Mouse (Mus musculus) CD4-positive, CD25-positive, alpha-beta regulatory T cell, adult 4 months (primary cell): ENCODE results near the gene Raph1. TPM values are rescaled to one million over a fixed set of nuclear protein-coding genes. Genes with fewer than 3 reads are reported as not detected.
A peak's percentile ranks its signal among the peaks of the same experiment; 100 is the strongest.

ENCODE experiments used
- ATAC-seq: one replicate; pipeline ENCODE4 v1.8.0; 2017
- polyA plus RNA-seq, 2 experiments: library from polyadenylated mRNA; unstranded; fragments of 100-300 nt; shearing (Covaris generic); gene quantifications; one replicate each; pipeline ENCODE4 v1.2.1; 2017

The Raph1 gene
- polyA plus RNA-seq: 1 to 10 TPM; 3.5 to 4.2 TPM

GRCm38 (mm10) chr1:60566631-60567311 lies at the start of gene Raph1:
Raph1 (minus strand) TSS chr1:60567104.
- peak; percentile 59 for ATAC-seq

- no peak for ATAC-seq
These were observed 48.8 kb upstream of the Raph1 start for GRCm38 (mm10) chr1:60615703-60616102.

- no peak for ATAC-seq
These were observed 48.0 kb upstream of the Raph1 start for GRCm38 (mm10) chr1:60614902-60615301.

GRCm38 (mm10) chr1:60611968-60612367 lies 45.1 kb upstream of the Raph1 start:
- ATAC-seq: no peak

- ATAC-seq: no peak
These were observed 43.7 kb upstream of the Raph1 start for GRCm38 (mm10) chr1:60610631-60611030.

GRCm38 (mm10) chr1:60609011-60609775 lies 42.3 kb upstream of the Raph1 start:
- ATAC-seq: no peak

GRCm38 (mm10) chr1:60604481-60605021 lies 37.6 kb upstream of the Raph1 start:
- ATAC-seq: no peak

- no peak for ATAC-seq
These were observed 33.8 kb upstream of the Raph1 start for GRCm38 (mm10) chr1:60600682-60601081.

GRCm38 (mm10) chr1:60599926-60600325 lies 33.0 kb upstream of the Raph1 start:
- ATAC-seq: no peak

GRCm38 (mm10) chr1:60599013-60599701 lies 32.3 kb upstream of the Raph1 start:
- no peak for ATAC-seq

GRCm38 (mm10) chr1:60596386-60597320 lies 29.7 kb upstream of the Raph1 start:
- ATAC-seq: no peak

- ATAC-seq: no peak
These were observed 26.2 kb upstream of the Raph1 start for GRCm38 (mm10) chr1:60593101-60593500.

- ATAC-seq: no peak
These were observed 22.2 kb upstream of the Raph1 start for GRCm38 (mm10) chr1:60588887-60589629.

- ATAC-seq: no peak
These were observed 14.1 kb upstream of the Raph1 start for GRCm38 (mm10) chr1:60580990-60581389.

GRCm38 (mm10) chr1:60579886-60580285 lies 13.0 kb upstream of the Raph1 start:
- ATAC-seq: peak; percentile 45

- no peak for ATAC-seq
These were observed 5.8 kb upstream of the Raph1 start for GRCm38 (mm10) chr1:60572699-60573098.

- no peak for ATAC-seq
These were observed 2.8 kb upstream of the Raph1 start for GRCm38 (mm10) chr1:60569741-60570140.

GRCm38 (mm10) chr1:60569210-60569609 lies 2.3 kb upstream of the Raph1 start:
- ATAC-seq: peak; percentile 32

GRCm38 (mm10) chr1:60567321-60567720 lies 417 bp upstream of the Raph1 start:
- no peak for ATAC-seq

- peak; percentile 14 for ATAC-seq
These were observed 823 bp downstream of the Raph1 start for GRCm38 (mm10) chr1:60565931-60566630.
